Mouse (Mus musculus): ENCODE results near the gene Adam17.

- no peak for TF ChIP-seq CTCF (IDR thresholded peaks at IDR 0.05)
- TF ChIP-seq EP300 (IDR thresholded peaks at IDR 0.05), result no peak
Measured at GRCm38 (mm10) chr12:21322856-21323255, 50.6 kb downstream of the Adam17 start.
